Mouse (Mus musculus) T-cell, adult 2 months (primary cell): Measurements from ENCODE around the gene Cyp24a1.

Source experiments
- DNase-seq: peaks from one replicate; pipeline ENCODE4 v3.0.0; 2022; ENCODE audit warnings: low spot score

Gene Cyp24a1

DNA sequence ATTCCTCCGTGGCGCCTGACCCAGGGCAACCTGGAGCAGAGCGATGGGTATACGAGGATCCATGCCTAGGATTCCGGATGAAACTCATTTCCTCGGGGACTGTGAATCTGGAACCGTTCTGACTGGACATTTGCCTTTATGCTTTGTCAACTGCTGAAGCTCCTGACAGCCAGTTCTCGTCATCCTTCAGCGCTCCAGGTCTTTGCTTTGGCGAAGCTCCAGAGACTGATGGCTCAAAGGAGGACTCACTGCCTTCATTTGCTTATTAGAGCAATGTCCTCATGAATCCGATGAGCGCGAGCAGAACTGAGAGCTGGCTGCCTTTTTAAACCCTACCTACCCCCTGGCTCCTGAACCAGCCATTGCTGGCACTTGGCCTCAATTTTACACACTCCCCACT, 58.2 kb downstream of the Cyp24a1 start:
- no peak for DNase-seq

DNA sequence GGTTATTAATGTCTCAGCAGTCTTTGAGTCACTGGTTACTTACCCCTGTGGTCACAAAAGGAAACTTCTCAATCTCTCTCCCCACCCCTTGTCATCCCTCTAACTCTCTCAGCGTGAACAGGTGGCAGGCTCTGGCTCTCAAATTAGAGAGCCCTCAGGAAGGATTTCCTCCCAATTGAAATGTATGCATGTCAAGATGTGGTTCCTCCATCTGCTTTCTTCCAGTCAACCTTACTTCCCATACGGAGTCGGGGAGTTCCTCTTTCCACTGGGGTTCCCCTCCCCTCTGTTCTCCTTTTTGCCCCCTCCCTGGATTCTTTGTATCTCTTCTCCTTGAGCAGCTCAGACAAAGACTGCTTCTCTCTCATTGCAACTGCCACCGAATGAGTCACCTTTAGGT, 60.7 kb downstream of the Cyp24a1 start:
- DNase-seq: no peak
